Mouse (Mus musculus) stomach, embryonic 15.5 days (tissue): ENCODE results near the gene Zdhhc16. TPM values are rescaled to one million over a fixed set of nuclear protein-coding genes. Genes with fewer than 3 reads are reported as not detected.
"Not testable (repeated sequence)": the region's sequence is repeated elsewhere in the genome, so short reads cannot be mapped to it uniquely, and the experiment has no call there.

Source experiments
- ATAC-seq: fragments of 200-750 bp; cut with Nextera tagmentation; 2 replicates; pipeline ENCODE4 v1.8.0; 2017; ENCODE audit warnings: low read depth, moderate number of reproducible peaks, moderate TSS enrichment; ENCODE audit not compliant: insufficient read depth, low FRiP score
- H3K27ac ChIP-seq: fragments of 300-500 bp; sonication (generic); 2 replicates; pipeline ENCODE4 v1.5.1; 2015; ENCODE audit warnings: mild to moderate bottlenecking, inconsistent platforms
- H3K27me3 ChIP-seq: fragments of 300-500 bp; sonication (generic); replicated peaks from 2 replicates; pipeline ENCODE4 v1.6.1; 2015; ENCODE audit warnings: inconsistent platforms
- H3K36me3 ChIP-seq: fragments of 300-500 bp; sonication (generic); 2 replicates; pipeline ENCODE4 v1.6.1; 2015; ENCODE audit warnings: inconsistent platforms
- H3K4me1 ChIP-seq: fragments of 300-500 bp; sonication (generic); 2 replicates; pipeline ENCODE4 v1.6.1; 2015; ENCODE audit warnings: inconsistent platforms
- H3K4me2 ChIP-seq: fragments of 300-500 bp; sonication (generic); 2 replicates; pipeline ENCODE4 v1.6.1; 2015; ENCODE audit warnings: mild to moderate bottlenecking, inconsistent platforms
- H3K4me3 ChIP-seq: fragments of 300-500 bp; sonication (generic); replicated peaks from 2 replicates; pipeline ENCODE4 v1.5.1; 2015; ENCODE audit warnings: inconsistent platforms
- H3K9ac ChIP-seq: fragments of 300-500 bp; sonication (generic); 2 replicates; pipeline ENCODE4 v1.6.1; 2015; ENCODE audit warnings: inconsistent platforms
- H3K9me3 ChIP-seq: fragments of 300-500 bp; sonication (generic); 2 replicates; pipeline ENCODE4 v1.6.1; 2016; ENCODE audit warnings: inconsistent platforms
- WGBS: fragments of 180-500 bp; shearing (Covaris S2); methylation state at CpG from one replicate; pipeline ENCODE4 v1.1.7; 2015; 5-methylcytosine and 5-hydroxymethylcytosine counted together
- polyA plus RNA-seq: library from polyadenylated mRNA; unstranded; fragments of >200 nt; fragmentation: Nextera tagmentation; extraction: Ambion mirVana; gene quantifications from 2 replicates; pipeline ENCODE4 v1.2.1, GENCODE M21; 2015

Zdhhc16 gene
- polyA plus RNA-seq, 1 experiment from 2014 or later, result 73.4 TPM

GRCm38 (mm10) chr19:41906311-41907078 is 26.8 kb upstream of the Zdhhc16 start:
- no peak overlapping the region for H3K9ac ChIP-seq
- 51% methylated on average over 6 of the region's 6 CpGs for WGBS
- peak; percentile 16; the same call in 1 of the 2 replicates for ATAC-seq
- H3K4me1 ChIP-seq, result peaks cover 14% of the 10 kb centered on the region
- H3K9me3 ChIP-seq, result no peaks in the 10 kb centered on the region
- no peak overlapping the region for H3K4me2 ChIP-seq
- no peak overlapping the region for H3K4me3 ChIP-seq
- no peaks in the 10 kb centered on the region for H3K27me3 ChIP-seq
- peak overlapping the region; percentile 54 for H3K27ac ChIP-seq
- no peaks in the 10 kb centered on the region for H3K36me3 ChIP-seq

DNA sequence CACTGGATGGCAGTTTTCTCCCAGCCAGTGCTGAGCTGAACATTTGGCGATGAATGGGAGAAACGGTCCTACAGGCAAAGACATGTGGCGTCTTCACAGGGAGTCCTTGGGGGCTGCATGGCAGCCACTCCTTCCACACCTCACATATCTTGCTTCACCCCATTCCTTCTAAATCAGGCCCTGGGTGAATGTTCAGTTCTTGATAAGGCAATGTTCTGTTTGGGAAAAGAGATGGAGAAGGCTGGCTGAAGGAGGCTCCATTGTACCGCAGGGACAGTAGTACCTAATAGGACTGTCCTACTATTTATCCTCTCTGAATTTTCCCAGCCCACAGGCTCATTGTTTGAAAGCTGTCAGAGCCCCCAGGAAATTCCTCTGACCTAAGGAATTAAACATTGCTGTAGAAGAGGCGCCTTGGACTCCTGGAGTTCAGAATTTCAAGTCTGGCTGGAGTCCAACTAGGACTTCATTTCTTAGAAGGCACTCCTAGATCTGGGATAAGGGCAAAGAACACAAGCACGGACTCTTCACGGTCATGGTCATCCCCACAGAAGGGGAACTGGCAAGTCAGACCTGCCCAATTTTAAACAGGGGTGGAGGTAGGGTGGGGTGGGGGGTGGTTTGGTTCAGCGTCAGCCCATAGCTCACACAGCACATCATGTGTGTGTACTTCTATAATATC is 26.1 kb upstream of the Zdhhc16 start:
- WGBS, result 33% methylated on average over 8 of the region's 8 CpGs
- H3K36me3 ChIP-seq, result no peaks in the 10 kb centered on the region
- peaks cover 14% of the 10 kb centered on the region for H3K4me1 ChIP-seq
- peak overlapping the region; percentile 16; the same call in 1 of the 2 replicates for H3K4me2 ChIP-seq
- H3K4me3 ChIP-seq, result no peak overlapping the region
- H3K9me3 ChIP-seq, result no peaks in the 10 kb centered on the region
- H3K9ac ChIP-seq, result no peak overlapping the region
- no peak for ATAC-seq
- H3K27ac ChIP-seq, result peak overlapping the region; percentile 54
- no peaks in the 10 kb centered on the region for H3K27me3 ChIP-seq

DNA sequence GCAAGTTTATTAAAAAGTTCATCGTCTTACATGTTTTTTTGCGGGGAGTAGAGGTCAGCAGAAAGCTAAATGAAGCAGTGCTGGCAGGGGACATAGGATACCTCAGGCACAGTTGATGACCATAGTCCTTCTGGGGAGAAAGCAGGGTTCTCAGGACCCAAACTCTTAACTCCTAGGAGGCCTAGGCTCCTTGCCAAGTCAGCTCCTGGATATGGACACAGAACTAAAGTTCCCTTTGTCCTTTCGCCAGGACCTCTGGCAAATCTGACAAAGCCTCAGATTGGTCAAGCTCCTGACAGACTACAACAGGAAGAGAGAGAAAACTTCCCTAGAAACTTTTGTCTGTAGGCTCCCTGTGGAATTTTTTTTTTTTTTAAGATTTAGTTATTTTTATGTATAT is 24.5 kb upstream of the Zdhhc16 start:
- H3K9me3 ChIP-seq, result no peaks in the 10 kb centered on the region
- H3K4me3 ChIP-seq, result no peak overlapping the region
- H3K4me2 ChIP-seq, result no peak overlapping the region
- no peaks in the 10 kb centered on the region for H3K27me3 ChIP-seq
- no peaks in the 10 kb centered on the region for H3K36me3 ChIP-seq
- WGBS, result 90% methylated on average over 3 of the region's 3 CpGs
- no peak overlapping the region for H3K27ac ChIP-seq
- peaks cover 21% of the 10 kb centered on the region for H3K4me1 ChIP-seq
- no peak overlapping the region for H3K9ac ChIP-seq
- no peak for ATAC-seq

DNA sequence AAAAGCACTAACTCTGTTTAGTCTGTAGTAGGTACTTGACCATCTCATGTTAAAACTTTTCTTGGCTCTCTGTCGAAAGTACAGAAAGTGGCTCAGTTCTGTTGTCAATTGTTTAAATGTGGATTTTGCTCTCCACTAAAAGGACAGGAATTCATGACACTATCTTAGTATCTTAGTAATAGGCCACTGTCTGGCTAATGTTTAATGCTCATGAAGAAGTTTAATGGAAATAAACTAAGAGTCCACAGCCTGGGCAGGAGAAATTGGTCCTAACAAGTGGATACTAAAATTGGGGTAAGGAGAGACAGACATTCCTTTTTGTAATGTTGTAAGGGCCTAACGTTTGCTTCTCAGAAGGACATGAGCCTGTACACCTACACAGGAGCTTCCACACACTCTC is 22.9 kb upstream of the Zdhhc16 start:
- no peaks in the 10 kb centered on the region for H3K9me3 ChIP-seq
- no peak overlapping the region for H3K9ac ChIP-seq
- H3K27ac ChIP-seq, result no peak overlapping the region
- WGBS, result 84% methylated on average over 2 of the region's 2 CpGs
- no peak overlapping the region for H3K4me3 ChIP-seq
- no peak for ATAC-seq
- no peaks in the 10 kb centered on the region for H3K27me3 ChIP-seq
- peaks cover 27% of the 10 kb centered on the region for H3K4me1 ChIP-seq
- H3K36me3 ChIP-seq, result peaks cover 5% of the 10 kb centered on the region; the same call in 1 of the 2 replicates
- H3K4me2 ChIP-seq, result no peak overlapping the region

GRCm38 (mm10) chr19:41911178-41912073 is 21.9 kb upstream of the Zdhhc16 start, which contains the start of gene Pgam1:
Gene Pgam1, plus strand, starts transcription at chr19:41911923.
- H3K9ac ChIP-seq, result peak within 1 kb of the TSS; percentile 92
- H3K9me3 ChIP-seq, result no peaks in the 10 kb centered on the region
- H3K4me2 ChIP-seq, result peak within 1 kb of the TSS; percentile 82
- peaks cover 27% of the 10 kb centered on the region for H3K4me1 ChIP-seq
- H3K27ac ChIP-seq, result peak within 1 kb of the TSS; percentile 96
- 5% methylated on average over 54 of the region's 54 CpGs for WGBS
- H3K4me3 ChIP-seq, result peak within 1 kb of the TSS; percentile 96
- peaks cover 9% of the 10 kb centered on the region; the same call in 1 of the 2 replicates for H3K36me3 ChIP-seq
- peak; percentile 96 for ATAC-seq
- H3K27me3 ChIP-seq, result no peaks in the 10 kb centered on the region

DNA sequence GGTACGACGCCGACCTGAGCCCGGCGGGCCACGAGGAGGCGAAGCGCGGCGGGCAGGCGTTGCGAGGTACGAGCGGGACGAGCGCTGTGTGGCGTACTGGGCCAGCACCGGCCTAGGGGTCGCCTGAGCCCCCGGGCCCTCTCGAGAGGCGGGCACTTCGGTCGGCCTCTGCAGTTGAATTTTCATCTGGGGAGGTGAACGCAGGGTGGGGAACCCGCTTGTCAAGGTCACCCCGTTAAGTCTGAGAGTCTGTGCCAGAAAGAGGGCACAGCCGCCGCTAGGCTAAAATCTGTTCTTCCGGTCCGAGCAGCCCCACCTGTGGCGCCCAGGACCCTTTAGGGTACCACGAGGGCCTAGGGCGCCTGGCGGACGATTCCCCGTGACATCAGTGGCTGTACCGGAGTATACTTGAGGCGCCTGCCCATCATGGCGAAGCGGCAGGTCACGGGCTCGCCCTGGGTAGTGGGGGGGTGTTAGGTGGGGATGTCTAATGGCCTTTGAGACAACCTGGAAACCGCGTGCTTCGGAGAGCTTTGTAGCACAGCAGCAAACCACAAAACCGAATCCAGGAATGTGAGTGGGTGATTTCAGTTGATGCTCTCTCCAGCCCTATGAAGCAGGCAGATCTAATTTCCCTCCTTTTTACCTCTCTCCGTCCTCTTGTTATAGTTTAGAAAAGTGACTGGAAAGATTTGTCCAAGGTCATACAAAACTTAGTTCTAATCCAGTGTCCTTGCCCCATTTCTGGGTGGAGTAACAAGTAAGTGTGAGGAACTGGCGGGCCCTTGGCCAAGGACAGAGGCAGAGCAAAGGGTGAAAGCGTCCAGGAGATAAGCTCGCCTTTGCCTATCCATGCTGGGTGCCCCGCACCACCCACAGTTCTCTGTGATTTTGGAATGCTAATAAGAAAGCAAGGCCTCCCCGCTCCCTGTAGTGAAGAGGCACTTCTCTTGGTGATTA is 20.9 kb upstream of the Zdhhc16 start:
- H3K4me1 ChIP-seq, result peaks cover 20% of the 10 kb centered on the region
- no peaks in the 10 kb centered on the region for H3K9me3 ChIP-seq
- no peaks in the 10 kb centered on the region for H3K27me3 ChIP-seq
- ATAC-seq, result peak; percentile 24
- H3K4me3 ChIP-seq, result peak overlapping the region; percentile 96
- H3K4me2 ChIP-seq, result peak overlapping the region; percentile 82
- WGBS, result 1% methylated on average over 53 of the region's 53 CpGs
- H3K27ac ChIP-seq, result peak overlapping the region; percentile 93
- peaks cover 18% of the 10 kb centered on the region for H3K36me3 ChIP-seq
- H3K9ac ChIP-seq, result peak overlapping the region; percentile 92

- H3K36me3 ChIP-seq, result peaks cover 24% of the 10 kb centered on the region
- 41% methylated on average over 6 of the region's 6 CpGs for whole genome bisulfite sequencing
- peaks cover 14% of the 10 kb centered on the region for H3K4me1 ChIP-seq
- H3K27me3 ChIP-seq, result no peaks in the 10 kb centered on the region
- ATAC-seq, result no peak
- peak overlapping the region; percentile 96 for H3K4me3 ChIP-seq
- H3K4me2 ChIP-seq, result peak overlapping the region; percentile 82
- H3K27ac ChIP-seq, result no peak overlapping the region
- H3K9ac ChIP-seq, result peak overlapping the region; percentile 13; the same call in 1 of the 2 replicates
- H3K9me3 ChIP-seq, result no peaks in the 10 kb centered on the region
Measured at GRCm38 (mm10) chr19:41913774-41914591, 19.3 kb upstream of the Zdhhc16 start.

- not testable (repeated sequence) for H3K9me3 ChIP-seq, H3K27ac ChIP-seq, H3K27me3 ChIP-seq, H3K9ac ChIP-seq, ATAC-seq, H3K4me3 ChIP-seq
- H3K4me1 ChIP-seq, result peaks cover 14% of the 10 kb centered on the region
- peak overlapping the region; percentile 82; the same call in 1 of the 2 replicates for H3K4me2 ChIP-seq
- peaks cover 29% of the 10 kb centered on the region for H3K36me3 ChIP-seq
Measured at GRCm38 (mm10) chr19:41914592-41914882, 18.7 kb upstream of the Zdhhc16 start.

DNA sequence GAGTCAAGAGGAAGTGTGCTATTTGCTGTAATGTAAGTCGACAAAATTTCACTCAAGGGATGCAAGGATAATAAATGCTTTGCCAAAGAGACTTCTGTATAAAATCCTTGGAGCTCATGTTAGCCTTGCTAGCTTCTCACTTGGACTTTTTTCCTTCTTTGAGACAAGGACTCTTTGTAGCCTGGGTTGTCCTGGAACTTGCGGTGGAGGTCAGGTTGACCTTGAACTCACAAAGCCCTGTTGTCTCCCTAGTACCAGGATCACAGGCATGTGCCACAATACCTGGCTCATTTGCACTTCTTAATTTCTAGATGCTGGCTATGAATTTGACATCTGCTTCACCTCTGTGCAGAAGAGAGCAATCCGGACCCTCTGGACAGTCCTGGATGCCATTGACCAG is 18.0 kb upstream of the Zdhhc16 start:
- no peaks in the 10 kb centered on the region for H3K27me3 ChIP-seq
- no peak overlapping the region for H3K27ac ChIP-seq
- H3K9ac ChIP-seq, result no peak overlapping the region
- ATAC-seq, result no peak
- 85% methylated on average over 3 of the region's 3 CpGs for WGBS
- no peak overlapping the region for H3K4me3 ChIP-seq
- H3K36me3 ChIP-seq, result peaks cover 29% of the 10 kb centered on the region
- H3K9me3 ChIP-seq, result no peaks in the 10 kb centered on the region
- no peak overlapping the region for H3K4me2 ChIP-seq
- peaks cover 14% of the 10 kb centered on the region for H3K4me1 ChIP-seq

DNA sequence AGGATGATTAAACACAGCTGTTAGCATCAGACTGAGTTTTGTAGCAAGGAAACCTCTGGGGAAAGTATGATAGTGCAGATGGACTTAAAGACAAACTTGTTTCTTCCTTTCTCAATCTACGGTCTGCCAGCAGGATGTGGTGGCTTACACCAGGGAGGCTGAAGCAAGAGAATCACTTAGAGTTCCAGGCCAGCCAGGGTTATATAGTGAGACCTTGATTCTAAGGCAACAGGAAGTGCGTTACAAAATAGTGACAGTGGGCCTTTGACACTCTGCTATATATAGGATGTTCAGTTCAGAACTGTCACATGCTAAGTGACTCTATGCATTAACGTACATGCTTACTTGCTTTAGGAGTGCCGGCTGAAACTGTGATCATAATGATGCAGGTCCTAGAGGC is 16.4 kb upstream of the Zdhhc16 start:
- H3K4me3 ChIP-seq, result no peak overlapping the region
- H3K9me3 ChIP-seq, result no peaks in the 10 kb centered on the region
- H3K27me3 ChIP-seq, result no peaks in the 10 kb centered on the region
- WGBS, result 79% methylated on average over 4 of the region's 4 CpGs
- ATAC-seq, result no peak
- H3K27ac ChIP-seq, result no peak overlapping the region
- H3K36me3 ChIP-seq, result peaks cover 31% of the 10 kb centered on the region
- peaks cover 14% of the 10 kb centered on the region for H3K4me1 ChIP-seq
- no peak overlapping the region for H3K9ac ChIP-seq
- no peak overlapping the region for H3K4me2 ChIP-seq
